Mouse (Mus musculus): ENCODE results near the gene Emg1.

The Emg1 gene

GRCm38 (mm10) chr6:124740888-124741761 is 29.1 kb upstream of the Emg1 start, which contains the start of gene Grcc10:
Grcc10 (minus strand) TSS chr6:124741374.
- peak; percentile 81 for DNase-seq (ENCODE audit: low spot score)

- no peak for DNase-seq (ENCODE audit: low spot score)
Observed at GRCm38 (mm10) chr6:124740211-124740887, 28.4 kb upstream of the Emg1 start.

- no peak for DNase-seq (ENCODE audit: low spot score)
Observed at GRCm38 (mm10) chr6:124739231-124739796, 27.3 kb upstream of the Emg1 start.

- no peak for DNase-seq (ENCODE audit: low spot score)
Observed at GRCm38 (mm10) chr6:124738511-124739023, 26.6 kb upstream of the Emg1 start, which contains the start of gene Ptpn6. Ptpn6 (minus strand) TSS chr6:124738714.

GRCm38 (mm10) chr6:124737040-124737439 is 25.1 kb upstream of the Emg1 start:
- DNase-seq (ENCODE audit: low spot score): no peak

GRCm38 (mm10) chr6:124734417-124734816 is 22.4 kb upstream of the Emg1 start:
- no peak for DNase-seq (ENCODE audit: low spot score)

- no peak for DNase-seq (ENCODE audit: low spot score)
Observed at GRCm38 (mm10) chr6:124732476-124733370, 20.7 kb upstream of the Emg1 start.

GRCm38 (mm10) chr6:124731038-124731437 is 19.1 kb upstream of the Emg1 start:
- no peak for DNase-seq (ENCODE audit: low spot score)

- DNase-seq (ENCODE audit: low spot score): no peak
Observed at GRCm38 (mm10) chr6:124729850-124730705, 18.1 kb upstream of the Emg1 start.

GRCm38 (mm10) chr6:124728621-124729020 is 16.6 kb upstream of the Emg1 start:
- no peak for DNase-seq (ENCODE audit: low spot score)

GRCm38 (mm10) chr6:124724472-124724871 is 12.5 kb upstream of the Emg1 start:
- no peak for DNase-seq (ENCODE audit: low spot score)

GRCm38 (mm10) chr6:124723541-124723940 is 11.6 kb upstream of the Emg1 start:
- DNase-seq (ENCODE audit: low spot score): no peak

- DNase-seq (ENCODE audit: low spot score): no peak
Observed at GRCm38 (mm10) chr6:124722876-124723473, 11.0 kb upstream of the Emg1 start.

- DNase-seq (ENCODE audit: low spot score): no peak
Observed at GRCm38 (mm10) chr6:124720904-124721303, 8.9 kb upstream of the Emg1 start.

- no peak for DNase-seq (ENCODE audit: low spot score)
Observed at GRCm38 (mm10) chr6:124719354-124719978, 7.5 kb upstream of the Emg1 start.

GRCm38 (mm10) chr6:124718703-124719102 is 6.7 kb upstream of the Emg1 start:
- DNase-seq (ENCODE audit: low spot score): peak; percentile 42

- DNase-seq (ENCODE audit: low spot score): no peak
Observed at GRCm38 (mm10) chr6:124717968-124718367, 6.0 kb upstream of the Emg1 start.

GRCm38 (mm10) chr6:124716864-124717490 is 5.0 kb upstream of the Emg1 start:
- DNase-seq (ENCODE audit: low spot score): no peak

GRCm38 (mm10) chr6:124712918-124713317 is 940 bp upstream of the Emg1 start:
- no peak for DNase-seq (ENCODE audit: low spot score)
